In the genomic region with DNA sequence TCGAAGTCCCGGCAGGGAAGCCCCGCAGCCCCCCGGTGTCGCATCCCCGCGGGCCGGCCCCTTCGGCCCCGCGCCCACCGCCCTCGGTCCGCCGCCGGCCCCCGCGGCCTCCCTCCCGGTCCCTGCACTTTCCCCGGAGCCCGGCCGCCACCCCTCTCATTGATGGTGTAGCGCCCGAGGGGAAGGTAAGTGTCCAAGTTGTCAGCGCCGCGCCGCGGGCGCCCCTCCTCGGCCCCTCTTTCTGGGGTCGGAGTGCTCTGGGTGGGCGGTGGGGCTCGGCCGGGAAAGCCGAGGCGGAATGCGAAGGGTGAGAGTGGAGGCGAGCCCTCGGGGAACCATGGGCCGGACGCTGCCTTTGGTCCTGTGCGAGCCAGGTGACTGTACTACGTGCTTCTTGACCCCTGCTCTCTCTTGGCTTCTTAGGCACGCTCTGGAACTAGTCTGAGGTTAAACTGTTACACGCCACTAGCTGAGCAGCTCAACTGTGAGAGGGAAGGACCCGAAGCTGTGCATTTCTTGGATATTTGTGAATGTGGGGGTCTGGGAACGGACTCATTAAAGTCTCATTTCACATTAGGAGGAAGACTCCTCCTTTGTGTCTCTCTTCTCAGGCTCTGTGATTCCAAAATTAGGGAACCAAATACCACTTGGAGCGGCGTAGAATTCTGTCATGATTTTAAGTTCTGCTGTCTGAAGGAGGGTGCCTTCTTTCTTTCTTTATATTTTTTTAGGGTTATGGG, we compare ENCODE assay signal across 8 mouse cellular contexts. TPM values are rescaled to one million over a fixed set of nuclear protein-coding genes. Genes with fewer than 3 reads are reported as not detected.
DNase-seq lines count a peak whose midpoint lies in the region; ATAC-seq and TF ChIP-seq lines count a peak whose summit lies in the region.

No protein-coding gene starts in this region.

- intact Hi-C loops in left cerebral cortex, postnatal 25 days (cut with DNase I), result loop anchor here (5.0 kb wide), 1 partner anchor 55 kb away; no protein-coding TSS in a partner anchor
- intact Hi-C loops in left cerebral cortex, postnatal 14 days (cut with DNase I), result loop anchor here (5.0 kb wide), 2 partner anchors 50 to 185 kb away; no protein-coding TSS in a partner anchor

- H3K27me3 ChIP-seq in hindbrain, embryonic 16.5 days (replicated peaks; ENCODE audit: control insufficient read depth, insufficient read depth, low read length), result no peaks in the 10 kb centered on the region
- H3K27me3 ChIP-seq in liver, embryonic 11.5 days (replicated peaks; ENCODE audit: control insufficient read depth, insufficient read depth, low read length), result no peaks in the 10 kb centered on the region
- H3K27me3 ChIP-seq in midbrain, postnatal 0 days (ENCODE audit: insufficient read depth, low read length), result no peaks in the 10 kb centered on the region

- WGBS in hindbrain, embryonic 16.5 days, result under 1% methylated on average over 46 of the region's 50 CpGs
- under 1% methylated on average over 50 of the region's 50 CpGs for WGBS in liver, embryonic 11.5 days
- under 1% methylated on average over 49 of the region's 50 CpGs for WGBS in midbrain, postnatal 0 days

- no peaks in the 10 kb centered on the region for H3K36me3 ChIP-seq in hindbrain, embryonic 16.5 days (ENCODE audit: control insufficient read depth, insufficient read depth, low read length)
- H3K36me3 ChIP-seq in liver, embryonic 11.5 days (ENCODE audit: control insufficient read depth, insufficient read depth, low read length), result no peaks in the 10 kb centered on the region
- no peaks in the 10 kb centered on the region for H3K36me3 ChIP-seq in midbrain, postnatal 0 days (ENCODE audit: insufficient read depth, low read length)

- H3K4me3 ChIP-seq in hindbrain, embryonic 16.5 days (ENCODE audit: low read length), result peak overlapping the region; percentile 90
- H3K4me3 ChIP-seq in liver, embryonic 11.5 days (ENCODE audit: low read depth, low read length), result peak overlapping the region; percentile 91
- peak overlapping the region; percentile 99 for H3K4me3 ChIP-seq in midbrain, postnatal 0 days (ENCODE audit: low read depth, low read length)

- H3K9ac ChIP-seq in hindbrain, embryonic 16.5 days (ENCODE audit: low read depth, low read length), result peak overlapping the region; percentile 100
- H3K9ac ChIP-seq in liver, embryonic 11.5 days (ENCODE audit: low read depth, low read length), result peak overlapping the region; percentile 92
- H3K9ac ChIP-seq in midbrain, postnatal 0 days (replicated peaks; ENCODE audit: low read length, poor library complexity, severe bottlenecking), result peak overlapping the region; percentile 94

- peak; percentile 34 to 37 for DNase-seq in left cerebral cortex, postnatal 25 days (ENCODE audit: low spot score in 2 of 2)
- no peak for DNase-seq in left cerebral cortex, postnatal 14 days (ENCODE audit: low spot score in 2 of 2)
- peak; percentile 55 for DNase-seq in cerebellum, adult 9-10 months
- DNase-seq in gastrocnemius, adult 18-20 months (ENCODE audit: low spot score), result peak; percentile 55
- peak; percentile 72 for DNase-seq in liver, embryonic 11.5 days (ENCODE audit: low spot score)
- peak; percentile 24 for DNase-seq in midbrain, postnatal 0 days (ENCODE audit: low spot score)
- peak; percentile 38 for DNase-seq in thymus, adult 18-20 months

- TF ChIP-seq CTCF in midbrain, postnatal 0 days (IDR thresholded peaks at IDR 0.05), result no peak

- no peaks in the 10 kb centered on the region for H3K9me3 ChIP-seq in hindbrain, embryonic 16.5 days (ENCODE audit: control insufficient read depth, low read length)
- H3K9me3 ChIP-seq in liver, embryonic 11.5 days (ENCODE audit: control insufficient read depth, low read length), result no peaks in the 10 kb centered on the region
- no peaks in the 10 kb centered on the region for H3K9me3 ChIP-seq in midbrain, postnatal 0 days (ENCODE audit: low read length)

- H3K27ac ChIP-seq in hindbrain, embryonic 16.5 days (ENCODE audit: low read depth, low read length), result peak overlapping the region; percentile 94
- H3K27ac ChIP-seq in liver, embryonic 11.5 days (ENCODE audit: low read depth, low read length), result peak overlapping the region; percentile 86
- peak overlapping the region; percentile 94 for H3K27ac ChIP-seq in midbrain, postnatal 0 days (ENCODE audit: low read depth, low read length)

- ATAC-seq in hindbrain, embryonic 16.5 days, result peak; percentile 7
- peak; percentile 16; the same call in 1 of the 2 replicates for ATAC-seq in liver, embryonic 11.5 days (replicated peaks; ENCODE audit: low FRiP score)
- ATAC-seq in midbrain, postnatal 0 days (ENCODE audit: low FRiP score), result peak; percentile 31; the same call in 1 of the 2 replicates

- peak overlapping the region; percentile 86 for H3K4me2 ChIP-seq in hindbrain, embryonic 16.5 days (ENCODE audit: low read length)
- peak overlapping the region; percentile 62 for H3K4me2 ChIP-seq in liver, embryonic 11.5 days
- peak overlapping the region; percentile 60 for H3K4me2 ChIP-seq in midbrain, postnatal 0 days (ENCODE audit: low read depth, low read length, poor library complexity, severe bottlenecking)

- H3K4me1 ChIP-seq in hindbrain, embryonic 16.5 days (ENCODE audit: control insufficient read depth, insufficient read depth, low read depth, low read length), result peaks cover 8% of the 10 kb centered on the region
- peaks cover 23% of the 10 kb centered on the region for H3K4me1 ChIP-seq in liver, embryonic 11.5 days (replicated peaks; ENCODE audit: control insufficient read depth, insufficient read depth, low read length)
- no peaks in the 10 kb centered on the region; the same call in 1 of the 2 replicates for H3K4me1 ChIP-seq in midbrain, postnatal 0 days (ENCODE audit: insufficient read depth, low read length)

RNA-seq across cellular contexts. Expression of gene Rere, which starts 0.6 kb away (rescaled TPM):
- total RNA-seq in left cerebral cortex, postnatal 25 days (2021), result 100 to 1,000 TPM in 1 of 2 experiments, 10 to 100 TPM in 1; 84.7 to 103 TPM
- total RNA-seq in left cerebral cortex, postnatal 14 days (2021), result 100 to 1,000 TPM in 1 of 2 experiments, 10 to 100 TPM in 1; 95.6 to 100 TPM
- 10 to 100 TPM; 66.1 to 70.4 TPM for total RNA-seq in gastrocnemius, adult 18-20 months (2021)
- polyA plus RNA-seq in hindbrain, embryonic 16.5 days (2015; fragmentation: Nextera tagmentation; extraction: Ambion mirVana), result 25.4 and 27.2 TPM in 2 replicates
- 22.6 and 23.3 TPM in 2 replicates for polyA plus RNA-seq in liver, embryonic 11.5 days (2014; fragmentation: Nextera tagmentation; extraction: Ambion mirVana)
- 36.8 and 44.3 TPM in 2 replicates for total RNA-seq in midbrain, postnatal 0 days (2014; rRNA removed)
- 17.9 and 22.7 TPM in 2 replicates for polyA plus RNA-seq in midbrain, postnatal 0 days (2015; fragmentation: Nextera tagmentation; extraction: Ambion mirVana)

RNA-seq across cellular contexts. Expression of gene Eno1, which starts 45.5 kb away (rescaled TPM):
- 100 to 1,000 TPM; 424 to 432 TPM for total RNA-seq in left cerebral cortex, postnatal 25 days (2021)
- total RNA-seq in left cerebral cortex, postnatal 14 days (2021), result 100 to 1,000 TPM; 378 to 386 TPM
- total RNA-seq in gastrocnemius, adult 18-20 months (2021), result 10 to 100 TPM; 59.3 to 62.6 TPM
- 1,276 and 1,360 TPM in 2 replicates for polyA plus RNA-seq in hindbrain, embryonic 16.5 days (2015; fragmentation: Nextera tagmentation; extraction: Ambion mirVana)
- 2,392 and 2,590 TPM in 2 replicates for polyA plus RNA-seq in liver, embryonic 11.5 days (2014; fragmentation: Nextera tagmentation; extraction: Ambion mirVana)
- 438 and 440 TPM in 2 replicates for total RNA-seq in midbrain, postnatal 0 days (2014; rRNA removed)
- polyA plus RNA-seq in midbrain, postnatal 0 days (2015; fragmentation: Nextera tagmentation; extraction: Ambion mirVana), result 1,069 and 1,129 TPM in 2 replicates

Comparison
In these comparisons a context has a peak if more than half of its experiments do, and no peak if none do; other contexts are left out.
1. DNase-seq: peak in left cerebral cortex, postnatal 25 days (2 of 2), cerebellum, adult 9-10 months (single experiment), gastrocnemius, adult 18-20 months (single experiment), liver, embryonic 11.5 days (single experiment), midbrain, postnatal 0 days (single experiment) and thymus, adult 18-20 months (2 of 2); none in left cerebral cortex, postnatal 14 days (0 of 2).
2. Peak in every context shown above with its lines, with median percentiles within 50 percentile points of each other: ATAC-seq, H3K27ac ChIP-seq, H3K4me2 ChIP-seq, H3K4me3 ChIP-seq and H3K9ac ChIP-seq.